Mouse (Mus musculus): Measurements from ENCODE around the gene Sorbs1.

GRCm38 (mm10) chr19:40415725-40416124, 97.9 kb downstream of the Sorbs1 start:
- TF ChIP-seq CTCF (conservative IDR thresholded peaks at IDR 0.05; ENCODE audit: low read length) (no peak), POU5F1 (IDR thresholded peaks at IDR 0.05; ENCODE audit: borderline replicate concordance, low read length) (no peak), NANOG (IDR thresholded peaks at IDR 0.05; ENCODE audit: borderline replicate concordance, low read length) (no peak)

Data from E14TG2a.4 (cell line).